Mouse (Mus musculus) CD4-positive helper T cell, adult 2 months (primary cell): ENCODE measurements around the gene Tmem63b.

Experiments
- DNase-seq: peaks from one replicate; pipeline ENCODE4 v3.0.0-alpha.2; 2012; ENCODE audit warnings: low read depth, missing footprints, low spot score

The Tmem63b gene

GRCm38 (mm10) chr17:45706796-45707195 lies 20.1 kb upstream of the Tmem63b start:
- DNase-seq: no peak

GRCm38 (mm10) chr17:45703187-45703586 lies 16.5 kb upstream of the Tmem63b start:
- peak; percentile 33 for DNase-seq

GRCm38 (mm10) chr17:45702254-45702653 lies 15.5 kb upstream of the Tmem63b start:
- no peak for DNase-seq

- no peak for DNase-seq
These were observed 14.5 kb upstream of the Tmem63b start for GRCm38 (mm10) chr17:45701236-45701591.

GRCm38 (mm10) chr17:45700496-45701235 lies 14.0 kb upstream of the Tmem63b start:
- no peak for DNase-seq

- DNase-seq: no peak
These were observed 12.5 kb upstream of the Tmem63b start for GRCm38 (mm10) chr17:45699039-45699740.

GRCm38 (mm10) chr17:45698368-45698767 lies 11.7 kb upstream of the Tmem63b start:
- DNase-seq: no peak

GRCm38 (mm10) chr17:45696981-45697380 lies 10.3 kb upstream of the Tmem63b start:
- no peak for DNase-seq

GRCm38 (mm10) chr17:45695227-45696120 lies 8.8 kb upstream of the Tmem63b start:
- no peak for DNase-seq

GRCm38 (mm10) chr17:45693812-45694565 lies 7.3 kb upstream of the Tmem63b start:
- no peak for DNase-seq

GRCm38 (mm10) chr17:45692159-45692558 lies 5.5 kb upstream of the Tmem63b start:
- no peak for DNase-seq

- DNase-seq: no peak
These were observed 3.3 kb upstream of the Tmem63b start for GRCm38 (mm10) chr17:45690044-45690443.

GRCm38 (mm10) chr17:45689120-45689519 lies 2.4 kb upstream of the Tmem63b start:
- DNase-seq: no peak

GRCm38 (mm10) chr17:45686093-45686619 lies 549 bp downstream of the Tmem63b start, which contains the start of gene Mrpl14:
Gene Mrpl14, plus strand, starts transcription at chr17:45686322.
- DNase-seq: peak; percentile 94

- DNase-seq: peak; percentile 35
These were observed 1.3 kb downstream of the Tmem63b start for GRCm38 (mm10) chr17:45685171-45686092.

- DNase-seq: no peak
These were observed 2.0 kb downstream of the Tmem63b start for GRCm38 (mm10) chr17:45684667-45685131.

GRCm38 (mm10) chr17:45682843-45683242 lies 3.9 kb downstream of the Tmem63b start:
- DNase-seq: no peak

GRCm38 (mm10) chr17:45681588-45681987 lies 5.1 kb downstream of the Tmem63b start:
- peak; percentile 27 for DNase-seq

GRCm38 (mm10) chr17:45680391-45680980 lies 6.2 kb downstream of the Tmem63b start:
- no peak for DNase-seq
